Mouse (Mus musculus) gastrocnemius, adult 18-20 months (tissue): ENCODE measurements around the gene Grb2. TPM values are rescaled to one million over a fixed set of nuclear protein-coding genes. Genes with fewer than 3 reads are reported as not detected.
A peak's percentile ranks its signal among the peaks of the same experiment; 100 is the strongest.

Source experiments
- DNase-seq: peaks from one replicate; pipeline ENCODE4 v3.0.0; 2021; ENCODE audit warnings: low spot score
- long read RNA-seq, 2 experiments: library from polyadenylated mRNA; stranded (forward); transcript quantifications; one replicate each; pipeline ENCODE4 v2.0.0; 2021
- total RNA-seq, 2 experiments: library from RNA; stranded (reverse); gene quantifications; 2 replicates each; pipeline ENCODE4 v1.2.3; 2021

The Grb2 gene
- total RNA-seq: 10 to 100 TPM; 63.9 to 66.6 TPM
- long read RNA-seq, experiment 1, transcript Grb2-201 (6 exons, 2,709 nt): major isoform, 39 of 66 reads
- long read RNA-seq, experiment 1, transcript Grb2-203 (5 exons, 2,683 nt): minor isoform, 16 of 66 reads
- long read RNA-seq, experiment 1, partial matches to known transcripts: 2 of 66 reads
- long read RNA-seq, experiment 1, other reads (novel, unspliced or antisense): 9 of 66 reads
- long read RNA-seq, experiment 2, transcript Grb2-201 (6 exons, 2,709 nt): major isoform, 32 of 51 reads
- long read RNA-seq, experiment 2, transcript Grb2-203 (5 exons, 2,683 nt): minor isoform, 11 of 51 reads
- long read RNA-seq, experiment 2, partial matches to known transcripts: 1 of 51 reads
- long read RNA-seq, experiment 2, other reads (novel, unspliced or antisense): 7 of 51 reads

- DNase-seq: peak; percentile 97
Observed at GRCm38 (mm10) chr11:115708209-115708876, at the start of gene Grb2. TSS of gene Grb2 (minus strand) at chr11:115708597.

GRCm38 (mm10) chr11:115753485-115753884 is 45.1 kb upstream of the Grb2 start:
- no peak for DNase-seq

GRCm38 (mm10) chr11:115752653-115753052 is 44.3 kb upstream of the Grb2 start:
- DNase-seq: no peak

- no peak for DNase-seq
Observed at GRCm38 (mm10) chr11:115751725-115752124, 43.3 kb upstream of the Grb2 start.

GRCm38 (mm10) chr11:115749834-115750233 is 41.4 kb upstream of the Grb2 start:
- DNase-seq: no peak

- DNase-seq: no peak
Observed at GRCm38 (mm10) chr11:115747351-115747750, 39.0 kb upstream of the Grb2 start.

GRCm38 (mm10) chr11:115746762-115747161 is 38.4 kb upstream of the Grb2 start:
- DNase-seq: no peak

GRCm38 (mm10) chr11:115746109-115746508 is 37.7 kb upstream of the Grb2 start:
- no peak for DNase-seq

GRCm38 (mm10) chr11:115744385-115744784 is 36.0 kb upstream of the Grb2 start:
- DNase-seq: no peak

- no peak for DNase-seq
Observed at GRCm38 (mm10) chr11:115742926-115743325, 34.5 kb upstream of the Grb2 start.

- DNase-seq: no peak
Observed at GRCm38 (mm10) chr11:115741070-115741469, 32.7 kb upstream of the Grb2 start.

- no peak for DNase-seq
Observed at GRCm38 (mm10) chr11:115738275-115738885, 30.0 kb upstream of the Grb2 start.

GRCm38 (mm10) chr11:115737608-115738208 is 29.3 kb upstream of the Grb2 start:
- DNase-seq: no peak

- DNase-seq: no peak
Observed at GRCm38 (mm10) chr11:115734041-115734686, 25.8 kb upstream of the Grb2 start.

- no peak for DNase-seq
Observed at GRCm38 (mm10) chr11:115723231-115723630, 14.8 kb upstream of the Grb2 start.

- DNase-seq: peak; percentile 89
Observed at GRCm38 (mm10) chr11:115722638-115723037, 14.2 kb upstream of the Grb2 start.

GRCm38 (mm10) chr11:115717660-115718390 is 9.4 kb upstream of the Grb2 start:
- DNase-seq: no peak

- no peak for DNase-seq
Observed at GRCm38 (mm10) chr11:115716410-115717338, 8.3 kb upstream of the Grb2 start.

GRCm38 (mm10) chr11:115714491-115714890 is 6.1 kb upstream of the Grb2 start:
- DNase-seq: peak; percentile 66

- DNase-seq: no peak
Observed at GRCm38 (mm10) chr11:115713447-115713846, 5.0 kb upstream of the Grb2 start.
